Mouse (Mus musculus) heart, embryonic 16.5 days (tissue): ENCODE results near the gene Hes7. TPM values are rescaled to one million over a fixed set of nuclear protein-coding genes. Genes with fewer than 3 reads are reported as not detected.
A peak's percentile ranks its signal among the peaks of the same experiment; 100 is the strongest.

Experiments used
- ATAC-seq: fragments of 200-750 bp; cut with Nextera tagmentation; replicated peaks from 2 replicates; pipeline ENCODE4 v1.8.0; 2017; ENCODE audit warnings: moderate number of reproducible peaks; ENCODE audit not compliant: insufficient read depth, low FRiP score; ENCODE audit errors: extremely low read depth
- H3K27ac ChIP-seq: fragments of 300-500 bp; sonication (generic); 2 replicates; pipeline ENCODE4 v1.5.1; 2014; ENCODE audit warnings: mild to moderate bottlenecking, low read length, control low read depth, moderate library complexity
- H3K27me3 ChIP-seq: fragments of 300-500 bp; sonication (generic); 2 replicates; pipeline ENCODE4 v1.6.1; 2014; ENCODE audit warnings: low read length, mixed read lengths; ENCODE audit not compliant: control insufficient read depth, insufficient read depth
- H3K36me3 ChIP-seq: fragments of 300-500 bp; sonication (generic); 2 replicates; pipeline ENCODE4 v1.6.1; 2014; ENCODE audit not compliant: control insufficient read depth, insufficient read depth
- H3K4me1 ChIP-seq: fragments of 300-500 bp; sonication (generic); 2 replicates; pipeline ENCODE4 v1.6.1; 2014; ENCODE audit warnings: low read length, mixed read lengths; ENCODE audit not compliant: control insufficient read depth, insufficient read depth
- H3K4me2 ChIP-seq: fragments of 300-500 bp; sonication (generic); 2 replicates; pipeline ENCODE4 v1.6.1; 2014; ENCODE audit warnings: low read depth, mild to moderate bottlenecking, control low read depth, low read length
- H3K4me3 ChIP-seq: fragments of 300-500 bp; sonication (generic); 2 replicates; pipeline ENCODE4 v1.5.1; 2014; ENCODE audit warnings: mild to moderate bottlenecking, control low read depth, low read length
- H3K9ac ChIP-seq: fragments of 300-500 bp; sonication (generic); 2 replicates; pipeline ENCODE4 v1.6.1; 2014; ENCODE audit warnings: low read length, control low read depth
- H3K9me3 ChIP-seq: fragments of 300-500 bp; sonication (generic); replicated peaks from 2 replicates; pipeline ENCODE4 v1.6.1; 2016; ENCODE audit warnings: low read length; ENCODE audit not compliant: control insufficient read depth
- WGBS: fragments of 180-500 bp; shearing (Covaris S2); extraction: QIAGEN DNeasy Blood & Tissue Kit; methylation state at CpG from one replicate; pipeline ENCODE4 v1.1.7; 2014; 5-methylcytosine and 5-hydroxymethylcytosine counted together
- polyA plus RNA-seq: library from polyadenylated mRNA; unstranded; fragments of >200 nt; fragmentation: Nextera tagmentation; extraction: Ambion mirVana; gene quantifications from 2 replicates; pipeline ENCODE4 v1.2.1, GENCODE M21; 2015

The Hes7 gene
- polyA plus RNA-seq, 1 experiment from 2014 or later: 0.50 TPM

DNA sequence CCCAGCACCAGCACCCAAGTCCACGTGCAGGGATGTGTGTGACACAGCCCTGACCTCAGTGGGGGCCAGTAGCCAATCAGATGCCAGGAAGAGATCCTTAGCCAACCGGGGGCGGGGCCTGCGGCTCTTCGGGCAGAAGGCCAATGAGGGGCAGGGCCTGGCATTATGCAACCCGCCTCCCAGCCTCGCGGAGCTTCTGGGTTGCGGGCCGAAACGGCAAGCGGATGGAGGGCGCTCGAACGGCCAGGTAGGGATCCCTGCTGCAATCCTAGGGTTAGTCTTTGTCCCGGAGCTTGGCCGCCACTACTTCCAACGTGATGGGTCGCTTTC is 21.5 kb upstream of the Hes7 start:
- Histone ChIP-seq H3K36me3 (peaks cover 33% of the 10 kb centered on the region), H3K9ac (peak overlapping the region; percentile 83), H3K9me3 (no peaks in the 10 kb centered on the region), H3K27ac (peak overlapping the region; percentile 99), H3K4me1 (peaks cover 38% of the 10 kb centered on the region), H3K4me3 (peak overlapping the region; percentile 76), H3K4me2 (peak overlapping the region; percentile 98), H3K27me3 (no peaks in the 10 kb centered on the region)
- peak; percentile 1; the same call in 1 of the 2 replicates for ATAC-seq
- WGBS: under 1% methylated on average over 19 of the region's 19 CpGs

- Histone ChIP-seq H3K4me2 (peak overlapping the region; percentile 98), H3K4me3 (peak overlapping the region; percentile 76), H3K9ac (peak overlapping the region; percentile 83), H3K36me3 (peaks cover 40% of the 10 kb centered on the region), H3K4me1 (peaks cover 35% of the 10 kb centered on the region), H3K27me3 (no peaks in the 10 kb centered on the region), H3K9me3 (no peaks in the 10 kb centered on the region), H3K27ac (peak overlapping the region; percentile 99)
- no peak for ATAC-seq
- WGBS: 1% methylated on average over 22 of the region's 22 CpGs
Measured at GRCm38 (mm10) chr11:69099177-69099914, 20.9 kb upstream of the Hes7 start.

DNA sequence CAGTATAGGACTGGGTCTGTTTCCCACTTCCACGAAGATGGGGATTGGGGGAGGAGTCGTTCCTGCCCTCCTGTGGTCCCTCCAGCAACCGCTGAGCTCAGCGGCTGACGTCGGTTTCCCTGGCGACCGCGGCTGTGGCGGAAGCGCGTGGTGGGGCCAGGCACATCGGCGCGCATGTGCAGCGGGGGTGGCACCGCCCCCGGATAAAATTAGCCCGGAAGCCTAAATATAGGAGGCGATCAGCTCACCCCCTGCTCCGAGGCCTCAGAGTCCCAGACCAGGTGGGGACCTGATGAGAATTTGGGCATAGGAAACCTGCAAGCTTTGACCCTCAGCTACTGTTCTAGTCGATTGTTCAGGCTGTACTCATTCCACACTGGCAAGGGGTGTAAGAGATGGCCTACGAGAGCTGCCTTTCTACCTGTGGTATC is 20.3 kb upstream of the Hes7 start:
- peak overlapping the region; percentile 99 for H3K27ac ChIP-seq
- no peaks in the 10 kb centered on the region for H3K9me3 ChIP-seq
- H3K36me3 ChIP-seq: peaks cover 45% of the 10 kb centered on the region
- H3K27me3 ChIP-seq: no peaks in the 10 kb centered on the region
- peak overlapping the region; percentile 76 for H3K4me3 ChIP-seq
- peak; percentile 15 for ATAC-seq
- H3K4me2 ChIP-seq: peak overlapping the region; percentile 98
- peaks cover 33% of the 10 kb centered on the region for H3K4me1 ChIP-seq
- peak overlapping the region; percentile 83 for H3K9ac ChIP-seq
- under 1% methylated on average over 23 of the region's 23 CpGs for WGBS

DNA sequence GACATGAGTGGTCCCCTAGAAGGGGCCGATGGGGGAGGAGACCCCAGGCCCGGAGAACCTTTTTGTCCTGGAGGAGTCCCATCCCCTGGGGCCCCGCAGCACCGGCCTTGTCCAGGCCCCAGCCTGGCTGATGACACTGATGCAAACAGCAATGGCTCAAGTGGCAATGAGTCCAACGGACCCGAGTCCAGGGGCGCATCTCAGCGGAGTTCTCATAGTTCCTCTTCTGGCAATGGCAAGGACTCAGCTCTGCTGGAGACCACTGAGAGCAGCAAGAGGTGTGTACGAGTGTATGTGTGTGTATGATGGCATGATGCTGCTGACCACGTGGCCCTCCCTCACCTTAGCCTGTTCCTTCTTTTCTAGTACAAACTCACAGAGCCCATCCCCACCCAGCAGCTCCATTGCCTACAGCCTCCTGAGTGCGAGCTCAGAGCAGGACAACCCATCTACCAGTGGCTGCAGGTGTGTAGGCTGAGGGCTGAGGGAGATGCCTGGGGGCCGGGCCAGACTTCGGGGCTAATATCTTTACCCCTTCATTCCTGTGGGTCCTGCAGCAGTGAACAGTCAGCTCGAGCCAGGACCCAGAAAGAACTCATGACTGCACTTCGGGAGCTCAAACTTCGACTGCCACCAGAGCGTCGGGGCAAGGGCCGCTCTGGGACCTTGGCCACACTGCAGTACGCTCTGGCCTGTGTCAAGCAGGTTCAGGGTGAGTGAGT is 19.4 kb upstream of the Hes7 start:
- H3K4me1 ChIP-seq: peaks cover 33% of the 10 kb centered on the region
- peak overlapping the region; percentile 84 for H3K27ac ChIP-seq
- ATAC-seq: no peak
- no peaks in the 10 kb centered on the region for H3K27me3 ChIP-seq
- H3K9me3 ChIP-seq: no peaks in the 10 kb centered on the region
- peak overlapping the region; percentile 98 for H3K4me2 ChIP-seq
- H3K9ac ChIP-seq: peak overlapping the region; percentile 65
- peak overlapping the region; percentile 76 for H3K4me3 ChIP-seq
- H3K36me3 ChIP-seq: peaks cover 53% of the 10 kb centered on the region
- WGBS: 84% methylated on average over 20 of the region's 20 CpGs

- no peak overlapping the region for H3K9ac ChIP-seq
- no peak for ATAC-seq
- H3K9me3 ChIP-seq: no peaks in the 10 kb centered on the region
- WGBS: 89% methylated on average over 21 of the region's 21 CpGs
- peaks cover 58% of the 10 kb centered on the region for H3K36me3 ChIP-seq
- H3K4me1 ChIP-seq: peaks cover 33% of the 10 kb centered on the region
- H3K27ac ChIP-seq: no peak overlapping the region
- no peak overlapping the region for H3K4me3 ChIP-seq
- H3K27me3 ChIP-seq: no peaks in the 10 kb centered on the region
- H3K4me2 ChIP-seq: no peak overlapping the region
Measured at GRCm38 (mm10) chr11:69101604-69102402, 18.4 kb upstream of the Hes7 start.

DNA sequence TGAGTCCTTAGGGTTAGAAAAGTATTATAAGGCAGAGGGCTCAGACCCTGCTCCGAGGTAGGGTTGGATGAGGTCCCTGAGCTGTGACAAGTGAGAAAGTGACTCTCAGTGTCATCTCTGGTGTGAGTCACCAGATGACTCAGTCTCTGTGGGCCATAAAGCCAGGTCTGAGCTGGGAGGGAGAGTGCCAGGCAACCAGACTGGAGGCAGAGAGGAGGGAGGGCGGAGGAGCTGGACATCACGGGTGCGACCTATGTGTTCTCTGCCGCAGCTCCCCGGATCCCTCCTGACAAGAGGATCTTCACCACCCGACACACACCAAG is 17.8 kb upstream of the Hes7 start:
- ATAC-seq: no peak

GRCm38 (mm10) chr11:69103121-69103520 is 17.1 kb upstream of the Hes7 start:
- H3K4me1 ChIP-seq: peaks cover 26% of the 10 kb centered on the region
- H3K36me3 ChIP-seq: peaks cover 70% of the 10 kb centered on the region
- WGBS: 93% methylated on average over 14 of the region's 14 CpGs
- ATAC-seq: no peak
- H3K9ac ChIP-seq: no peak overlapping the region
- H3K4me3 ChIP-seq: no peak overlapping the region
- no peak overlapping the region for H3K27ac ChIP-seq
- H3K4me2 ChIP-seq: no peak overlapping the region
- no peaks in the 10 kb centered on the region for H3K9me3 ChIP-seq
- no peaks in the 10 kb centered on the region for H3K27me3 ChIP-seq

More for the DNA sequence above, 17.8 kb upstream of the Hes7 start:
- Histone ChIP-seq H3K4me2 (no peak overlapping the region), H3K9ac (no peak overlapping the region), H3K4me3 (no peak overlapping the region), H3K9me3 (no peaks in the 10 kb centered on the region), H3K27ac (no peak overlapping the region), H3K4me1 (peaks cover 33% of the 10 kb centered on the region), H3K36me3 (peaks cover 63% of the 10 kb centered on the region), H3K27me3 (no peaks in the 10 kb centered on the region)
- WGBS: 90% methylated on average over 7 of the region's 7 CpGs

- H3K4me3 ChIP-seq: no peak overlapping the region
- H3K27me3 ChIP-seq: no peaks in the 10 kb centered on the region
- no peak overlapping the region for H3K4me2 ChIP-seq
- ATAC-seq: no peak
- H3K27ac ChIP-seq: no peak overlapping the region
- peaks cover 21% of the 10 kb centered on the region for H3K4me1 ChIP-seq
- H3K9ac ChIP-seq: no peak overlapping the region
- peaks cover 77% of the 10 kb centered on the region for H3K36me3 ChIP-seq
- H3K9me3 ChIP-seq: no peaks in the 10 kb centered on the region
- WGBS: 89% methylated on average over 15 of the region's 15 CpGs
Measured at GRCm38 (mm10) chr11:69103531-69104435, 16.4 kb upstream of the Hes7 start.
